Mouse (Mus musculus) hindbrain, postnatal 0 days (tissue): ENCODE results near the gene Rffl. TPM values are rescaled to one million over a fixed set of nuclear protein-coding genes. Genes with fewer than 3 reads are reported as not detected.

Experiments used
- ATAC-seq: fragments of 200-750 bp; cut with Nextera tagmentation; 2 replicates; pipeline ENCODE4 v1.8.0; 2017; ENCODE audit warnings: mild to moderate bottlenecking, moderate TSS enrichment, moderate library complexity
- DNase-seq: peaks from one replicate; pipeline ENCODE4 v3.0.0-alpha.2; 2015; ENCODE audit warnings: low spot score
- H3K27ac ChIP-seq: fragments of 300-500 bp; sonication (generic); 2 replicates; pipeline ENCODE4 v1.5.1; 2014; ENCODE audit warnings: mild to moderate bottlenecking
- H3K27me3 ChIP-seq: fragments of 300-500 bp; sonication (generic); 2 replicates; pipeline ENCODE4 v1.6.1; 2014; ENCODE audit warnings: low read length, mixed read lengths; ENCODE audit not compliant: insufficient read depth
- H3K36me3 ChIP-seq: fragments of 300-500 bp; sonication (generic); 2 replicates; pipeline ENCODE4 v1.6.1; 2014; ENCODE audit warnings: low read length, mixed read lengths; ENCODE audit not compliant: insufficient read depth
- H3K4me1 ChIP-seq: fragments of 300-500 bp; sonication (generic); 2 replicates; pipeline ENCODE4 v1.6.1; 2014; ENCODE audit warnings: antibody characterized with exemption, low read length, mixed read lengths; ENCODE audit not compliant: insufficient read depth
- H3K4me2 ChIP-seq: fragments of 300-500 bp; sonication (generic); 2 replicates; pipeline ENCODE4 v1.6.1; 2014; ENCODE audit warnings: low read depth, mild to moderate bottlenecking, low read length, moderate library complexity, mixed read lengths
- H3K4me3 ChIP-seq: fragments of 300-500 bp; sonication (generic); 2 replicates; pipeline ENCODE4 v1.5.1; 2014; ENCODE audit warnings: low read length
- H3K9ac ChIP-seq: fragments of 300-500 bp; sonication (generic); replicated peaks from 2 replicates; pipeline ENCODE4 v1.6.1; 2014; ENCODE audit warnings: mild to moderate bottlenecking, low read length, moderate library complexity, mixed read lengths
- H3K9me3 ChIP-seq: fragments of 300-500 bp; sonication (generic); 2 replicates; pipeline ENCODE4 v1.6.1; 2016; ENCODE audit warnings: low read length, mixed read lengths
- CTCF ChIP-seq: IDR thresholded peaks from 2 replicates; pipeline ENCODE4 v1.5.1; 2016; ENCODE audit warnings: antibody characterized with exemption, control low read depth, low read depth
- WGBS: fragments of 180-500 bp; shearing (Covaris S2); extraction: QIAGEN DNeasy Blood & Tissue Kit; methylation state at CpG from one replicate; pipeline ENCODE4 v1.1.7; 2014; 5-methylcytosine and 5-hydroxymethylcytosine counted together
- polyA plus RNA-seq: library from polyadenylated mRNA; unstranded; fragments of >200 nt; fragmentation: Nextera tagmentation; extraction: Ambion mirVana; gene quantifications from 2 replicates; pipeline ENCODE4 v1.2.1, GENCODE M21; 2015
- total RNA-seq: library from RNA; depleted of rRNA; stranded (reverse); fragments of >200 nt; gene quantifications from 2 replicates; pipeline ENCODE4 v1.2.3, GENCODE M21; 2014

Rffl gene
- total and polyA plus RNA-seq, 2 experiments from 2014 or later, result 2.5 to 4.9 TPM

GRCm38 (mm10) chr11:82831008-82831893, 39.8 kb downstream of the Rffl start:
- WGBS, result 7% methylated on average over 10 of the region's 10 CpGs
- no peaks in the 10 kb centered on the region for H3K36me3 ChIP-seq
- peak overlapping the region; percentile 15; the same call in 1 of the 2 replicates for H3K4me3 ChIP-seq
- H3K27ac ChIP-seq, result no peak overlapping the region
- H3K4me2 ChIP-seq, result peak overlapping the region; percentile 44
- DNase-seq, result peak; percentile 78
- H3K27me3 ChIP-seq, result no peaks in the 10 kb centered on the region
- H3K9me3 ChIP-seq, result no peaks in the 10 kb centered on the region
- H3K4me1 ChIP-seq, result 0 out of 2 replicates have a peak, but pooled peaks cover 3% of the 10 kb centered on the region
- 0 out of 2 replicates have a peak overlapping the region, but pooled peaks have one; percentile 9 for H3K9ac ChIP-seq
- TF ChIP-seq CTCF, result no peak
- peak; percentile 63; the same call in 1 of the 2 replicates for ATAC-seq

DNA sequence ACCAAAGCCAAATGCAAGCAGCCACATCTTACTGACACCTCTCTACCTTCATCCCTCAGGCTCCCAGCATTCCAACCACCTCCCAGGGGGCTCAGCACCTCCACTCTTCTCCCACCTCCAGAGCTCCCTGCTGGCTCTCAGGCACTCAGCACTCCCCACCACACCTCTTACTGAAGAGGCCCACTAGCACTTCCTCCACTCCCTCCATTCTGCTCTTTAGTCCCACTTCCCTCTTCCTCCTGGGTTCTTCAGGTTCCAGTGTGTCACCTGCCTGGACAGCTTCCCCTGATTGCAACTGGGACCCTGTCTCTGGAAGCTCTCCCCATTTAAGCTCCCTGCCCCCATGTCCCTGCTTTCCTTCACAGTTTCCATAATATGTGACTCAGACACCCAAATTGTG, 44.2 kb downstream of the Rffl start:
- no peak for TF ChIP-seq CTCF
- H3K27me3 ChIP-seq, result no peaks in the 10 kb centered on the region
- H3K9ac ChIP-seq, result no peak overlapping the region
- ATAC-seq, result no peak
- H3K4me3 ChIP-seq, result no peak overlapping the region
- H3K9me3 ChIP-seq, result no peaks in the 10 kb centered on the region
- H3K4me2 ChIP-seq, result no peak overlapping the region
- 0 out of 2 replicates have a peak, but pooled peaks cover 7% of the 10 kb centered on the region for H3K4me1 ChIP-seq
- no peaks in the 10 kb centered on the region for H3K36me3 ChIP-seq
- H3K27ac ChIP-seq, result no peak overlapping the region
- no peak for DNase-seq

DNA sequence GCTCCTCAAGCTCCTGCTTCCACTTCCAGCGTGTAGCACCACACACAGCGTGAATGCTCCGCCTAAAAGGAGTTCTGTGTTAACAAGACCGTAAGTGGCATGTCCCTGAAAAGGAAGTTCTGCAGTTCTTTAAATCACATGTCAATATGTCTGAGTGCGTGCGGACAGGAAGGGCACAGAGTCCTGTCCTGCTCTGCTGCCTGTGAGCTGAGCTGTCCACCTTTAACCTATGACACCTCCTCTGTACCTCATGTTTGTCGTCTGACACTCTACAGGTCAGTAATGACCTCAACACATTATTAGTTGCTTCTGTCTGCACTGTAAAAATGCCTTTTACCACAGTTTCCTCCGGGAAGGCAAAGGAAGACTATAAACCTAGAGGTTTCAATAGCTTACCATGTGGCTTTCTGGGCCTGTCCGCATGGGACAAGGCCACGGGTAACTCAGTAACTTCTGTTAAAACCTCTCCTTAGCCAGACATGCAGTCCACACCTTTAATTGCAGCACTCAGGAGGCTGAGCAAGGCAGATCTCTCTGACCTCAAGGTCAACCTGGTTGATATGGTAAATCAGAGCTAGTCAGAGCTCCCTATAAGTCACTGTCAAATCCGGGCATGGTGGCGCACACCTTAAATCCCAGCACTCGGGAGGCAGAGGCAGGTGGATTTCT, 50.1 kb downstream of the Rffl start:
- WGBS, result 90% methylated on average over 13 of the region's 13 CpGs
- Histone ChIP-seq H3K9ac (no peak overlapping the region), H3K27ac (no peak overlapping the region), H3K27me3 (no peaks in the 10 kb centered on the region), H3K4me1 (0 out of 2 replicates have a peak, but pooled peaks cover 4% of the 10 kb centered on the region), H3K36me3 (no peaks in the 10 kb centered on the region), H3K9me3 (no peaks in the 10 kb centered on the region), H3K4me3 (no peak overlapping the region), H3K4me2 (no peak overlapping the region)
- no peak for DNase-seq
- no peak for TF ChIP-seq CTCF
- no peak for ATAC-seq

DNA sequence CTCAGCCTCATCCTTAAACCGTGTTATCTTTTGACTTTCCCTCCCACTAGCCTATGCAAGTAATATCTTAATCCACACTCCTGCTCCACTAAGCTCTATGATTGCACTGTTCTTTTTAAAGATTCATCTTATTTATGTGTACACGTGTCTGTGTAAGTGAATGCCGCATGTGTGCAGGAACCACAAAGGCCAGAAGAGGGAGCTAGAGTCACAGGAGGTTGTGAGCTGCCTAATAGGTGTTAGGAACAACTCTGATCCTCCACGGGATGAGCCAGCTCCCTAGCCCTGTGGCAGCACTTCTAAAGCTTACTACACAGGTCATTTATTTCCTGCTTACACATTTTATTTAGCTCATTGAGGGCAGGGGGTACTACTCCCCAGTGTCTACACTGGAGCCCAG, 51.7 kb downstream of the Rffl start:
- H3K36me3 ChIP-seq, result no peaks in the 10 kb centered on the region
- no peak overlapping the region for H3K4me3 ChIP-seq
- H3K27ac ChIP-seq, result no peak overlapping the region
- H3K9me3 ChIP-seq, result no peaks in the 10 kb centered on the region
- H3K9ac ChIP-seq, result no peak overlapping the region
- DNase-seq (peak; percentile 51), ATAC-seq (no peak)
- WGBS, result 53% methylated on average over 4 of the region's 4 CpGs
- H3K27me3 ChIP-seq, result no peaks in the 10 kb centered on the region
- peak; percentile 64 for TF ChIP-seq CTCF
- no peak overlapping the region for H3K4me2 ChIP-seq
- 0 out of 2 replicates have a peak, but pooled peaks cover 4% of the 10 kb centered on the region for H3K4me1 ChIP-seq

- ATAC-seq, result no peak
- H3K27ac ChIP-seq, result no peak overlapping the region
- H3K9ac ChIP-seq, result no peak overlapping the region
- no peaks in the 10 kb centered on the region for H3K36me3 ChIP-seq
- no peaks in the 10 kb centered on the region for H3K4me1 ChIP-seq
- WGBS, result 43% methylated on average over 5 of the region's 5 CpGs
- no peak overlapping the region for H3K4me3 ChIP-seq
- H3K4me2 ChIP-seq, result no peak overlapping the region
- no peak for TF ChIP-seq CTCF
- H3K27me3 ChIP-seq, result no peaks in the 10 kb centered on the region
- H3K9me3 ChIP-seq, result no peaks in the 10 kb centered on the region
- DNase-seq, result peak; percentile 20
Measured at GRCm38 (mm10) chr11:82808485-82808884, 62.5 kb downstream of the Rffl start.

DNA sequence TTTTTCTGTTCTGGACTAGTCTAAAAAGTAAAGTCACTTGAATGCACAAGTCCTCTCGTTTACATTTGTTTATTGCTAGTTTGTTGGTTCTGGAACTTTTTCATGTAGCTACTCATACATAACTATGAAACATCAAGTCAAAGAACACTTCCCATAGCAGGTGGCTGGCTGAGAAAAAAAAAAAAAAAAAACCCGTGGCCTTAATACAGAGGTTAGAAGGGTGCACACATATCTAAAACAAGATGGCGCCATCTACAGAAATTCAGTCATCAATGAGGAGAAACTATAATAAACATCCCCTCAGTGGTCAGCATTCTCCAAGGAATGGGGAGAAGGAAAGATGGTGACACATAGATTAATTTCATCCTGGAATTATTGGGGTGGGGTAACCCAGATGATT, 63.6 kb downstream of the Rffl start:
- no peak overlapping the region for H3K4me2 ChIP-seq
- no peak overlapping the region for H3K27ac ChIP-seq
- TF ChIP-seq CTCF, result no peak
- peaks cover 5% of the 10 kb centered on the region for H3K36me3 ChIP-seq
- 76% methylated on average over 3 of the region's 3 CpGs for WGBS
- no peak overlapping the region for H3K4me3 ChIP-seq
- H3K9ac ChIP-seq, result no peak overlapping the region
- H3K4me1 ChIP-seq, result no peaks in the 10 kb centered on the region
- DNase-seq (no peak), ATAC-seq (no peak)
- no peaks in the 10 kb centered on the region for H3K9me3 ChIP-seq
- no peaks in the 10 kb centered on the region for H3K27me3 ChIP-seq
